Comparison of ENCODE assay signal across 8 mouse cellular contexts in genomic region chr6:34995265-34995681, GRCm38 (mm10). TPM values are rescaled to one million over a fixed set of nuclear protein-coding genes. Genes with fewer than 3 reads are reported as not detected.
DNase-seq lines count a peak whose midpoint lies in the region; ATAC-seq and TF ChIP-seq lines count a peak whose summit lies in the region.

No protein-coding gene starts in this region.

- intact Hi-C loops in left cerebral cortex, adult 2 months (cut with DNase I): loop anchor here (5.0 to 10.0 kb wide), 4 partner anchors 118 to 700 kb away; partner anchors contain the start of genes Cyren and Nup205

- H3K36me3 ChIP-seq in hindbrain, embryonic 16.5 days (ENCODE audit: control insufficient read depth, insufficient read depth, low read length): no peaks in the 10 kb centered on the region
- H3K36me3 ChIP-seq in megakaryocyte, embryonic 14.5 days (replicated peaks; ENCODE audit: low read length): no peaks in the 10 kb centered on the region

- H3K4me3 ChIP-seq in hindbrain, embryonic 16.5 days (ENCODE audit: low read length): 0 out of 2 replicates have a peak overlapping the region, but pooled peaks have one; percentile 13
- H3K4me3 ChIP-seq in left cerebral cortex, adult 2 months: no peak overlapping the region
- peak overlapping the region; percentile 91 for H3K4me3 ChIP-seq in megakaryocyte, embryonic 14.5 days (replicated peaks)

- no peaks in the 10 kb centered on the region for H3K9me3 ChIP-seq in hindbrain, embryonic 16.5 days (ENCODE audit: control insufficient read depth, low read length)
- H3K9me3 ChIP-seq in megakaryocyte, embryonic 14.5 days: no peaks in the 10 kb centered on the region

- DNase-seq in WW6 (ENCODE audit: low read depth, low spot score): peak; percentile 89
- peak; percentile 77 to 86 for DNase-seq in cerebellum, postnatal 4 days (ENCODE audit: low spot score in 2 of 2)
- peak; percentile 81 for DNase-seq in gastrocnemius, adult 18-20 months (ENCODE audit: low spot score)
- DNase-seq in left cerebral cortex, adult 2 months (ENCODE audit: extremely low spot score in 1 of 2, low spot score in 2 of 2): peak; percentile 74 to 77
- DNase-seq in right cerebral cortex, postnatal 10 days (ENCODE audit: low spot score in 2 of 2): peak; percentile 82 to 83
- peak; percentile 82 for DNase-seq in urinary bladder, postnatal 25 days (ENCODE audit: low spot score)

- TF ChIP-seq CTCF in left cerebral cortex, adult 2 months (IDR thresholded peaks at IDR 0.05): peak; percentile 92

- peaks cover 2% of the 10 kb centered on the region; the same call in 1 of the 2 replicates for H3K4me1 ChIP-seq in hindbrain, embryonic 16.5 days (ENCODE audit: control insufficient read depth, insufficient read depth, low read depth, low read length)
- peaks cover 25% of the 10 kb centered on the region for H3K4me1 ChIP-seq in megakaryocyte, embryonic 14.5 days

- 5% methylated on average over 13 of the region's 13 CpGs for WGBS in hindbrain, embryonic 16.5 days

- peak overlapping the region; percentile 51 for H3K4me2 ChIP-seq in hindbrain, embryonic 16.5 days (ENCODE audit: low read length)

- no peak overlapping the region for H3K9ac ChIP-seq in hindbrain, embryonic 16.5 days (ENCODE audit: low read depth, low read length)

- H3K27ac ChIP-seq in hindbrain, embryonic 16.5 days (ENCODE audit: low read depth, low read length): no peak overlapping the region
- no peak overlapping the region for H3K27ac ChIP-seq in left cerebral cortex, adult 2 months

- H3K27me3 ChIP-seq in hindbrain, embryonic 16.5 days (replicated peaks; ENCODE audit: control insufficient read depth, insufficient read depth, low read length): no peaks in the 10 kb centered on the region
- H3K27me3 ChIP-seq in megakaryocyte, embryonic 14.5 days (replicated peaks): peaks cover 44% of the 10 kb centered on the region

- peak; percentile 71 for ATAC-seq in hindbrain, embryonic 16.5 days

RNA-seq across cellular contexts. Expression of gene Slc23a4, which starts 7.1 kb away (rescaled TPM):
- total RNA-seq in gastrocnemius, adult 18-20 months (2021): under 1 TPM in 1 of 2 experiments, not detected in 1; 0.09 TPM
- polyA plus RNA-seq in hindbrain, embryonic 16.5 days (2015; fragmentation: Nextera tagmentation; extraction: Ambion mirVana): 0.78 and 0.92 TPM in 2 replicates
- 1 to 10 TPM; 1.1 to 1.4 TPM for total RNA-seq in left cerebral cortex, adult 2 months (2021)
- 0.40 TPM in 1 of 2 replicates, not detected in the other for polyA plus RNA-seq in megakaryocyte, embryonic 14.5 days (2012; ENCODE audit: insufficient read depth, low replicate concordance)
